Mouse (Mus musculus): Measurements from ENCODE around the gene Capn15. TPM values are rescaled to one million over a fixed set of nuclear protein-coding genes. Genes with fewer than 3 reads are reported as not detected.

Gene Capn15
- total RNA-seq, 1 experiment from 2014 or later = 9.2 TPM

DNA sequence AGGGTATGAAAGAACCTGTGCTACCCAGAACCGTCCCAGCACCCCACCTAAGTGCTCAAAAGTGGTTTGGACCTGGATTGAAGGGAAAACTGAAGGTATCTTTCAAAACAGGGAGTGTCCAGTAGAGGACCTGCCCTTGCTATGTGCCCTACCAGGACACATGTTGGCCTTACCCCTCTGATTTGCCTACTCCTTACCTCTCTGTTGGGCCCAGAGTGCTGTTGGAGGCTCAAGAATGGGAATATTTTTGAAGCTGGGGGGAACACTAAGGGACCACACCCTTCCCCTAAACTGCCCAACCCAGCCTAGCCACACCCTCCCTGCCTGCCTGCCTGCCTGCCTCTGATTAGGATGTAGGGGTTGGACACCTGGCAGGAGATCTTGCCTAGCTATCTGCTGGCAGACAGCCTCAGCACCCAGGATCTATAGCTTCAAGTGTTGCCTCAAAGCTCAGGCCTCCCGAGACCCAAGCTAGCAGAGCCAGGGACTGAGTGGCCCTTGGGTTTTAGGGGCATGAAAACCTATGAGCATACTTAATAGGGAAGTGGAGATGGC is 42.9 kb downstream of the Capn15 start:
- no peak for ATAC-seq (ENCODE audit: extremely low read depth, insufficient number of reproducible peaks, low FRiP score, poor library complexity, severe bottlenecking)

DNA sequence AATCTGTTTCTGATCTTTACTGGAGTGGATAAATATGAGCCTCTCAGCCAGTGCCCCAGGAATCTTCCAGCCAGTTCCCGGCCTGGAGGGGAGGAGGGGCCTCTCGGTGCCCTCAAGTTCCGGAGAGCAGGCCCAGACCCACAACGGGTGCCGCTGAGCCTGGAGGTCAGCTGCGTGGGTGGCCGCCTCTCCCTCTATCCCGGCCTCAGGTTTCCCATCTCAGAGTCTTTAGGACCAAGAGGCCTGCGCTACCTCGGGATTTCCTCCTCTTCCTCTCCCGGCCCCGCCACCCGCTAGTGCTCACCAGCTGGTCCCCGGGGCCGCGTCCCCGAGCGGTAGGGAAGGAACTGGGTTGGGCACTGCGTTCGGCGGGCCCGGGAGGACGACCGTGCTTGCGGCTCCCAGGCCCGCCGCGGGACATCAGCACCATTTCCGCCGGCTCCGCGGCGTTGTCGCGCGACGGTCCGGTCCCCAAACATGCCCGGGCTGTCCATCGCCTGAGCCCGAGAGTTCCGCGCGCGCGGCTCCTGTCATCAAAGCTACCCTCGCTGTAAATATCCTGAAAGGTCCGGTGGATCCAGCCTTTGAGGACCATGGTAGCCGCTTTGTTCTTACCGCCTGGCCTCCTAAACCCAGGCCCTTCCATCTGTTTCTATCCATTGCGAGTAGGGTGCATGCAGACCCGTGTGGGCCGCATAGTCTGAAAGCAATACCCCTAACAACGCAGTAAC is 43.9 kb downstream of the Capn15 start:
- ATAC-seq (ENCODE audit: extremely low read depth, insufficient number of reproducible peaks, low FRiP score, poor library complexity, severe bottlenecking) = peak; percentile 53

DNA sequence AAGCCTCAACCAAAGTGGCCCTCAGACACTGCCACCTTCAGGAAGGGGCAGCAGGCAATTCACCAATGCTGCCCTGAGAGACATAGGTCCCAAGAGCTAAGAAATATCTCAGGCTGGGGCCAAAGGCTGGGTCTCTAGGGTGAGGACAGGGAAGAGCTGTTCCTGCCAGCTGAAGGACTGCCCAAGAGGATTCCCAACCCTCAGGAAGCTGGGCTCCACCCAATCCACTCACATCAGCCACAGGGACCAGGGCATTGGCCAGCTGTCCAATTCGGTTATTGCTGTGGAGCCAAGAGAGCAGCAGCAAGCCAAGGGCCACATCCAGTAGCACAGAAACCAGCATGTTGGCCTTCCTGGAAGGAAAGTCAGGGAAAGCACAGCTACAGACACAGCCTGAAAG is 51.1 kb downstream of the Capn15 start:
- no peak for ATAC-seq (ENCODE audit: extremely low read depth, insufficient number of reproducible peaks, low FRiP score, poor library complexity, severe bottlenecking)

DNA sequence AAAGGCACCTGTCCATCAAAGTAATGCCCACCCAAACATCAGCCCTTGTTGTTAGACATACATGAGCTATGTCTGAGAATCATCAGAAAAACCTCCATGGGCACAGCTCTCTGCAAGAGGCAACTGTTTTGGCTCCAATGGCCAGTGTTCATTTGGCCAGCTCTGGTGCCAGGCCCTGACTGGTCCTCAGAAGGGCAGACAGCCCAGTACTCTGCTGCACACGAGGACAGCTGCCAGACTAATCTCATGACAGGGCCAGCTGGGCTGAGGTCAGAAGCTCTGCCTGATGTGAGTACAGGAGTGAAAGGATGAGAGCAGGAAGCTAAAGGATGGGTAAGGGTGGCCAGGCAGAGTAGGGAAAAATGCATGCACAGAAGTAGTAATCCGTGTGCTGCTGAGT is 60.2 kb downstream of the Capn15 start:
- no peak for ATAC-seq (ENCODE audit: extremely low read depth, insufficient number of reproducible peaks, low FRiP score, poor library complexity, severe bottlenecking)

DNA sequence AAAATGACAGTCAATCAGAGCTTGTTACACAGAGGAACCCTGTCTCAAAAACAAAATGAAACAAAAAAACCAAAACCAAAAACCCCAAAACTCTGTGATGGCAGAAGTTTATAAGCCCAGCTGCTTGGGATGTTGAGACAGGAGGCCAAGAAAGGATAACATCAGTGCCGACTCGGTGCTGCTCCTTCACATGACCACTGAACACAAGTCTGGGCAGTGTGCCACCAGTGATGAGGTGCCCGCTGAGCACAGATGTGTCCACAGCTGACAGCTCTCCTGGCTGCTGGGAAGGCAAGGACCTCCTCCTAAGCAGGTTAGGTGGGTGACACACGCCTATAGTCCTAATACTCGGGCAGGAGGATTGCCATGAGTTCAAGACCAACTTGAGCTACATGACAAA is 63.5 kb downstream of the Capn15 start:
- ATAC-seq (ENCODE audit: extremely low read depth, insufficient number of reproducible peaks, low FRiP score, poor library complexity, severe bottlenecking) = no peak

DNA sequence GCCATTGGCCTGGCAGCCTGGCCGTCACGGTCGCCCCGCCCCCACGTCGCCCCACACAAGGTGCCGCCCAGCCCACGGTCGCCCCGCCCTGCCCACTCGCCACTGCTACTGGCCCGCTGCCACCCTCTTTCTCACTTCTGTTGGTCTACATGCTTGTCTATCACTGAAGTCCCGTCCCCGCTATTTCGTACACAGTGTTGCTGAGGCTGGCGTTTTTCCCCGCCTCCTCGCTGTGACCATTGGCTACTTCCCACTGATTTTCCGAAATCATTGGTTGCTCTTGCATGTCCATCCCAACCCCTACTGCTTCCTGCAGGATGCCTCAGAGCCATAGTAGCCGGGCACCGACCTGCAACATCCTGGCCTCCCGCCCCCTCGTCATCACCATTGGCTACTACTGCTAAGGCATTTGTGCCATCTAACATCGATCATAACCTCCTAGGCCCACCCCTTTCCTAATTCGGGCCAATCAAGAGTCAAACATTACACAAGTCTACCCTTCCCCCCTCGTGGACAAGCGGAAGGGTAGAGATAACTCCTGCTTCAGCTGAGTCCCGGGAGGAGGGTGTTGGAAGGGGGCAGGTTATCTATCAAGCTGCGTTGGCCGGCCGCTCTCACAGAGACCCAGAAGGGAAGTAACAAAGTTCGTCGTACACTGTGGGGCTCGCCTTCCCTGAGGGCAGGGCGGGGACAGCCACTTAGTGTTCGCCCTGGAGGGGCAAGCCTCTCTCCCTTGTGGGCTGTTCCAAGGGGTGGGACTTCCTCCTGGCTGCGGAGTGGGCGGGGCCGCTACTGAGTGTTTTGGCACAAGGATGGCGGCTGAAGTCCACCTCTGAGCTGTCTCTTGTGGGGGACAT is 65.6 kb downstream of the Capn15 start:
- ATAC-seq (ENCODE audit: extremely low read depth, insufficient number of reproducible peaks, low FRiP score, poor library complexity, severe bottlenecking) = peak; percentile 88

DNA sequence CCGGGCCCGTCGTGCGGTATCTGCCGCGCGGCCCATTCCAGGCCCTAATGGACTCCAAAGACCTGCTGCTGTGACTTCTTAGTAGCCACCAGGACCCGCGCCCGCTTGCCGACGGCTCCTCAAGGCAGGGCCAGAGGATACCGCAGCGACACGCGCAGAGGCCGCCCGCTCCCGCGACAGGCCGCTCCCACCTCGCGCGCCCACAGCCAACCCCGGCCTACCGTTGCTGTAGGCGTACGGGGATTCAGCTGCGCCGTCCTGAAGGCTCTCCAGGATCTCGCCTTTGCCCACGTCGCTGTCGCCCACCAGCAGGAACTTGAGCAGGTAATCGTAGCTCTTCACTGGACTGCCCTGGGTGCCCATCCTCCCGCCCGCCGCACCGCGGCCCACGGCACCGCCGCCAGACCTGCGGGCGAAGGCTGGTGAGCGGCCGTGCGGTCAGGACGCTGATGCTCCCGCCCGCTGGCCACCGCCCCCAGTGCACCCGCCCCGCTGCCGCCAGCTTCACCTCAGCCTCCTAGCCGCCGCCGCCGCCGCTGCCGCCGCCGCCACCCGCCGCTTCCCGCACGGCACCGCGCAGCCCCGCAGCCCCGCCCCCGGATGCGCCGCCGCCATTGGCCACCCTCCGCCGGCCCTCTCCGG is 66.3 kb downstream of the Capn15 start, which contains the start of gene Rab40c:
TSS of gene Rab40c (minus strand) at position 584 of the 642 bp plus-strand sequence.
- no peak for ATAC-seq (ENCODE audit: extremely low read depth, insufficient number of reproducible peaks, low FRiP score, poor library complexity, severe bottlenecking)

DNA sequence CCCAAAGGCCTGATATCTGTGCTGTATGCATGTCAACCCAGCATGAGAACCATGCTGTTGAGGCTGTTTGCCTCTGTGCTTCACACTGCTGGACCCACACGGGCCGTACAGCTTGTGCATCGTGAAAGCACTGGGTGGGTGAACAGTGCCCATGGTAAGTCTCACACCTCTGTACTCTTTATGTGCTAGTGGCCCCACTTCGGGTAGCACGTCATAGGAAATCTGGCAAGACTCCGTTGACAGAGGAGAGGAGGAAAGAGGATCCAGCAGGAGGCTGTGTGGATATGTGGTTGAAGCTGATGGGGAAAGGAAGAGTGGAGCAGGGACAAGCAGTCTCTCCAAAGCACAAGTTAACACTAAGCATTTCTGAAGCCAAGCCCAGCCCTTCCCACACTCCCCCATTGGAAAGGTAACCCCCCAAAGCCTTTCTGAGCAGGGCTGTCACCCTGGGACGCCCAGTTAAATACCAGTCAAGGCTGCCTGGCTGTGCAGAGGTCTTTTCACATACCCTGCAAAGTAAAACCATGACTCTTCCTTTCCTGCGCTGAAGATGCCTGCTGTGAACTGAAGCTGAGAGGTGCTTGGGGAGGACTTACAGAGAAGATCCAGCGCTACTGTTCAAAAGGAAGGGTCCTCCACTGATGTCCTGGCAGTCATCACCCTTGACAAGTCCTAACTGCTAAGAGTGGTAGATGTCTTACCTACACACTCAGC is 67.4 kb downstream of the Capn15 start:
- ATAC-seq (ENCODE audit: extremely low read depth, insufficient number of reproducible peaks, low FRiP score, poor library complexity, severe bottlenecking) = no peak

DNA sequence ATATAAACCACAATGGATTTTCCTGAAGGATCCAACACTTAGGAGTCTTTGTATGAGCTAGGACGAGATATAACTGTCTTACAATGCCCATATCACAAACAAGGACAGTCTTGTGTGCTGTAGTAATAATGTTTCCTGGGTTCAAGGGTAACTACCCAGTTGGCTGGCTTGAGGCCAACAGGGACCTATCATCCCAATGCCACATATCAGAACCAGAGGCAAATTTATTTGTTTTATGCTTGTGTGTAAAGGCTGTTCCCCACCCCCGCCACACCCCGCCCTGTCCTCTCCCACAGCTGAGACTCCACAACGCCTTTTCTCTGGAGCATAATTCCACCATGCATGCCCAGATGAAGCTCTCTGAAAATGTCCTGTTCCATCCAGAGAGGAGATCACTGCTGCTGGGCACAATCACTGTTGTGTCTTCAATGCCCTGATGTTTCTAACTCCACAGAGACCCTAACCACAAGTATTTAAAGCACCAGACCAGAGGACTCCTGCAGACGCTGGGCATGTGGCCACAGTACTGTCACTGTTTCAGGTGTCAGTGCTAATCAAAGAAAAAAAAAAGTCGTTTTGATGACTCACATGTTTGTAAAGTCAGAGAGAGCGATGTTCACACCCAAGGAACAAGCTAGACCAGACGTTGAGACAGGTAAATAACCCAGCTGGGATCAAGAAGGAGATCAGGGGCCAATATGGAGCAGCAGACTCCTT is 68.5 kb downstream of the Capn15 start:
- no peak for ATAC-seq (ENCODE audit: extremely low read depth, insufficient number of reproducible peaks, low FRiP score, poor library complexity, severe bottlenecking)

DNA sequence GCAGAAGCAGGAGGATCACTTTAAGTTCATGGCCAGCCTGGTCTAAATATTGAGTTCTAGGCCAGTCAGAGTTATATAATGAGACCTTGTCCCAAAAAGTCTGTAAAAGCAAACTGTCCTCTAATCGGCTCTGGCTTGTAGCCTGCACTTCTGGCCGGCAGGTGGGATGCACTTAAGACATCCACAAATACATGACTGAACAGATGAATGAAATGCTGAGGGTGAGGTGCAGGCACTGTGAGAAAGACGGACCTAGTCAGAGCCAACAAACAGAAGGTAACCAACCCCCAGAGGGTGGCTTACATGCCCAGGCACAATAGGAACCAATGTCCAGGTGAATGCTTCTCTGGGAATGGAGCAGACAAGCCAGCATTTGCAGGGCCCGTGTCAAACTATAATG is 71.3 kb downstream of the Capn15 start:
- ATAC-seq (ENCODE audit: extremely low read depth, insufficient number of reproducible peaks, low FRiP score, poor library complexity, severe bottlenecking) = no peak

DNA sequence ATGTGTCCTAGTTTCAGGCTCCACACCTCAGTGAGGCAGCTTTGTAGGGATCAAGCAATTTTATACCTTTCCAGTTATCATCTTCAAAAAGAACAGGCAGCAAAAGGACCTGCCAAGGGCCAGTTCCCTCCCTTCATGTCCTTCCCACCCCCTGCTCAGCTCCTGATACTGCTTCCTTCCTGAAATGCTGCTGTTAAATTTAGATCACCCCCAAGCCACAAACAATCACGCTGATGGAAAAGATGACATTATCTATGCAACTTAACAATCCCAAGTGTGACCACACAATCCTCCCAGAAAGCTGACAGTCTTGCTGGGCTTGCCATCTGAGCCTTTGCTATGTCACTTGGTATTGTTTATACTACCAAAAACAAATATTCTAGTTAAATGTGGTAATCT is 71.7 kb downstream of the Capn15 start:
- ATAC-seq (ENCODE audit: extremely low read depth, insufficient number of reproducible peaks, low FRiP score, poor library complexity, severe bottlenecking) = no peak

DNA sequence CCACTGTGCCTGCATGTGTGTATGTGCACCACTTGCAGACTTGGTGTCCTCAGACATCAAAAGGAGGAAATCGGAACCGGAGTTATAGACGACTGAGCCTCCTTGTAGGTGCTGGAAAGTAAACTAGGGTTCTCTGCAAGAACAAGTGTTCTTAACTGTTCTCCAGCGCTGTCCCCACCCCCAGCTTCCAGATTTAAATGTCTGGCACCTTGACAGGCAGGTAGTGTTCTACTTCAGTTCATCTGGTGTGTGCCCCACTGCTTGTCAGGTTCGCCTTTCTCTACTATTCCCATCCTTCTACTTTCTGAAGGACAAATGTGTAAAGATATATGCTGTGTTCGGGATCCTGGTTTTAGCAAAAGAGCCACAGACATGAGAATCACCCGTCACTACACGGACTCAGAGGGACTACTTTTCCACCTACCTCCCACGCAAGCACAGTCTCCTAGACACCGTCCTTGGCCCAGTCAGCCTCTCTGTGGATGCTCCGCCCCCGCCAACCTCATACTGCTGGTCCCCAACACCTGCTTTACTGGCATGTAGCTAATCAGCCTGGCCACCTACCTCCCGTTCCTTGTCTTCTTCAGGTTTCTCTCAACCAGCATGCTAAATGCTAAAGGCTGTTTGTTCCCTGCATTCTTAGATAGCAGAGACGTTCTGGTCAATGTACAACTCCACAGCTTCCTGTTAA is 72.3 kb downstream of the Capn15 start:
- ATAC-seq (ENCODE audit: extremely low read depth, insufficient number of reproducible peaks, low FRiP score, poor library complexity, severe bottlenecking) = no peak

DNA sequence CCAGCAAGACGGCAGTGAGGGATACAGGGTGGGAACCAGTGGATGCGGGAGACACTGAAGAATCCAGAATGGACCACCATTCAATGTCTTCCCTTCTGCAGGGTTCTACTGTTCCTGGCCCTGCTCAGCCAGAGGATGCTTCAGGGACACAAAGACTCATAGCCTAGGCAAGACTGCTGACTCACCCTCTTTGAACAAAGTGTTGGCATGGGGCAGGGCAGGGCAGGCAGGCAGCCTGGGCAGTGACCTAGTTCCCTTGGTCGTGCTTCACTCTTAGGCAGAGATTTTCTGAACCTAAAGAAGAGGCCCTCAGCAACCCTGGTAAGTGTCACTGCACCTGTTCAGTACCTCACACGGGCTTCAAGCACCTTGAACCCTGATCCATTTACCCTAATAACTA is 73.8 kb downstream of the Capn15 start:
- no peak for ATAC-seq (ENCODE audit: extremely low read depth, insufficient number of reproducible peaks, low FRiP score, poor library complexity, severe bottlenecking)

Other genes with a start within 250 kb of the Capn15 start
- gene Mslnl, start 249.8 kb downstream of the Capn15 start, total RNA-seq (2017) = not detected in 2 replicates
- gene Msln, start 231.4 kb downstream of the Capn15 start, total RNA-seq (2017) = 1.6 TPM in 1 of 2 replicates, not detected in the other
- gene Narfl, start 212.0 kb downstream of the Capn15 start, total RNA-seq (2017) = 36.2 and 41.3 TPM in 2 replicates
- 21.5 and 24.7 TPM in 2 replicates for gene Haghl, start 200.1 kb downstream of the Capn15 start, total RNA-seq (2017)
- 0.25 TPM in 1 of 2 replicates, not detected in the other for gene Ccdc78, start 199.2 kb downstream of the Capn15 start, total RNA-seq (2017)
- gene Fam173a, start 192.9 kb downstream of the Capn15 start, total RNA-seq (2017) = 23.6 and 33.3 TPM in 2 replicates
- not detected in 2 replicates for gene AC134908.4, start 190.1 kb downstream of the Capn15 start, total RNA-seq (2017)
- gene Metrn, start 188.7 kb downstream of the Capn15 start, total RNA-seq (2017) = 3.5 and 4.4 TPM in 2 replicates
- gene Fbxl16, start 176.7 kb downstream of the Capn15 start, total RNA-seq (2017) = not detected in 2 replicates
- gene Wdr24, start 162.2 kb downstream of the Capn15 start, total RNA-seq (2017) = 12.9 and 13.4 TPM in 2 replicates
- 10.9 and 11.0 TPM in 2 replicates for gene Jmjd8, start 156.9 kb downstream of the Capn15 start, total RNA-seq (2017)
- gene Stub1, start 152.4 kb downstream of the Capn15 start, total RNA-seq (2017) = 74.8 and 79.7 TPM in 2 replicates
- gene Rhbdl1, start 148.5 kb downstream of the Capn15 start, total RNA-seq (2017) = 1.5 TPM in 1 of 2 replicates, not detected in the other
- gene Gm20683, start 144.0 kb downstream of the Capn15 start, total RNA-seq (2017) = 3.4 and 5.6 TPM in 2 replicates
- 34.6 and 37.0 TPM in 2 replicates for gene Rhot2, start 140.9 kb downstream of the Capn15 start, total RNA-seq (2017)
- 7.4 and 8.4 TPM in 2 replicates for gene Wdr90, start 124.3 kb downstream of the Capn15 start, total RNA-seq (2017)
- gene Mcrip2, start 117.0 kb downstream of the Capn15 start, total RNA-seq (2017) = 1.2 TPM in 1 of 2 replicates, not detected in the other
- gene Mettl26, start 110.7 kb downstream of the Capn15 start, total RNA-seq (2017) = 5.8 and 7.1 TPM in 2 replicates
- gene Wfikkn1, start 104.9 kb downstream of the Capn15 start, total RNA-seq (2017) = 2.0 and 3.0 TPM in 2 replicates
- 6.5 and 7.8 TPM in 2 replicates for gene Rab40c, start 66.1 kb downstream of the Capn15 start, total RNA-seq (2017)
- gene Pigq, start 40.9 kb downstream of the Capn15 start, total RNA-seq (2017) = 23.3 and 28.6 TPM in 2 replicates
- gene Nhlrc4, start 40.8 kb downstream of the Capn15 start, total RNA-seq (2017) = not detected in 2 replicates
- gene A930017K11Rik, start 33.2 kb downstream of the Capn15 start, total RNA-seq (2017) = not detected in 2 replicates
- gene Rab11fip3, start 83.8 kb upstream of the Capn15 start, total RNA-seq (2017) = 2.8 and 3.7 TPM in 2 replicates
- 5.0 and 5.5 TPM in 2 replicates for gene Decr2, start 104.5 kb upstream of the Capn15 start, total RNA-seq (2017)
- 2.7 TPM in 1 of 2 replicates, not detected in the other for gene Nme4, start 109.8 kb upstream of the Capn15 start, total RNA-seq (2017)
- 15.5 and 17.3 TPM in 2 replicates for gene Tmem8, start 127.5 kb upstream of the Capn15 start, total RNA-seq (2017)
- 10.7 and 19.7 TPM in 2 replicates for gene Mrpl28, start 137.7 kb upstream of the Capn15 start, total RNA-seq (2017)
- gene Axin1, start 152.9 kb upstream of the Capn15 start, total RNA-seq (2017) = 152 and 244 TPM in 2 replicates
- not detected in 2 replicates for gene Pdia2, start 213.3 kb upstream of the Capn15 start, total RNA-seq (2017)
- 1.5 and 3.6 TPM in 2 replicates for gene Rgs11, start 217.2 kb upstream of the Capn15 start, total RNA-seq (2017)
- not detected in 2 replicates for gene Arhgdig, start 222.0 kb upstream of the Capn15 start, total RNA-seq (2017)